8 mouse cellular contexts compared by ENCODE assay signal in genomic region chr17:17828191-17828981, GRCm38 (mm10). TPM values are rescaled to one million over a fixed set of nuclear protein-coding genes. Genes with fewer than 3 reads are reported as not detected.
A peak's percentile ranks its signal among the peaks of the same experiment; 100 is the strongest.
DNase-seq lines count a peak whose midpoint lies in the region; ATAC-seq and TF ChIP-seq lines count a peak whose summit lies in the region.

No protein-coding gene starts in this region.

- TF ChIP-seq POLR2A in heart, adult 2 months (IDR thresholded peaks at IDR 0.05; ENCODE audit: insufficient read depth, low read depth, low read length) = peak; percentile 64
- TF ChIP-seq POLR2A in olfactory bulb, adult 2 months (IDR thresholded peaks at IDR 0.05; ENCODE audit: insufficient read depth, low read depth, low read length) = 0 out of 2 replicates have a peak, but pooled peaks have one; percentile 37

- H3K4me3 ChIP-seq in heart, adult 2 months = peak overlapping the region; percentile 82
- H3K4me3 ChIP-seq in liver, embryonic 14.5 days (ENCODE audit: insufficient read depth in 1 of 2, low read depth in 2 of 2, low read length in 2 of 2) = peak overlapping the region; percentile 52 to 69
- H3K4me3 ChIP-seq in olfactory bulb, adult 2 months (ENCODE audit: insufficient read depth, low read depth, low read length) = peak overlapping the region; percentile 100

- H3K36me3 ChIP-seq in heart, adult 2 months (ENCODE audit: control insufficient read depth, insufficient read depth, low read length) = peaks cover 6% of the 10 kb centered on the region; the same call in 1 of the 2 replicates
- H3K36me3 ChIP-seq in liver, embryonic 14.5 days (replicated peaks; ENCODE audit: control insufficient read depth, insufficient read depth, low read depth) = no peaks in the 10 kb centered on the region

- DNase-seq in 416B (ENCODE audit: low read depth) = peak; percentile 49
- DNase-seq in ZHBTc4 (ENCODE audit: low read depth, low spot score) = peak; percentile 80
- peak; percentile 80 for DNase-seq in embryo, embryonic 11.5 days (ENCODE audit: low read depth, low spot score)
- peak; percentile 60 to 69 for DNase-seq in heart, adult 2 months
- peak; percentile 46 for DNase-seq in kidney, adult 18-20 months
- no peak for DNase-seq in liver, embryonic 14.5 days (ENCODE audit: low read depth in 3 of 3, low spot score in 3 of 3)
- no peak for DNase-seq in thymus, postnatal 25 days

- ATAC-seq in liver, embryonic 14.5 days (ENCODE audit: insufficient read depth) = peak; percentile 11

- peak overlapping the region; percentile 98 for H3K27ac ChIP-seq in heart, adult 2 months
- H3K27ac ChIP-seq in liver, embryonic 14.5 days = no peak overlapping the region
- peak overlapping the region; percentile 99 for H3K27ac ChIP-seq in olfactory bulb, adult 2 months (ENCODE audit: insufficient read depth, low read depth, low read length)

- intact Hi-C loops in heart, adult 2 months (cut with DNase I) = no loop called here

- H3K9ac ChIP-seq in heart, adult 2 months (ENCODE audit: low read depth, low read length) = peak overlapping the region; percentile 96
- H3K9ac ChIP-seq in liver, embryonic 14.5 days (replicated peaks) = no peak overlapping the region; the same call in 1 of the 2 replicates

- no peaks in the 10 kb centered on the region for H3K9me3 ChIP-seq in liver, embryonic 14.5 days (ENCODE audit: control insufficient read depth, low read length)

- no peaks in the 10 kb centered on the region for H3K27me3 ChIP-seq in heart, adult 2 months (ENCODE audit: control insufficient read depth, insufficient read depth, low read length)
- peaks cover 15% of the 10 kb centered on the region for H3K27me3 ChIP-seq in liver, embryonic 14.5 days (ENCODE audit: control insufficient read depth, insufficient read depth, low read length)

- no peak for TF ChIP-seq EP300 in heart, adult 2 months (IDR thresholded peaks at IDR 0.05; ENCODE audit: insufficient read depth, low read depth, low read length)
- TF ChIP-seq EP300 in liver, embryonic 14.5 days (IDR thresholded peaks at IDR 0.05; ENCODE audit: low read depth) = no peak

- H3K4me2 ChIP-seq in liver, embryonic 14.5 days (ENCODE audit: low read depth) = peak overlapping the region; percentile 51

- 3% methylated on average over 7 of the region's 15 CpGs for WGBS in heart, adult 2 months
- WGBS in liver, embryonic 14.5 days (ENCODE audit: insufficient replicate concordance) = 5% methylated on average over 12 of the region's 15 CpGs
- WGBS in olfactory bulb, adult 2 months = under 1% methylated on average over 15 of the region's 15 CpGs

- no peak for TF ChIP-seq CTCF in heart, adult 2 months (IDR thresholded peaks at IDR 0.05)
- no peak for TF ChIP-seq CTCF in liver, embryonic 14.5 days (IDR thresholded peaks at IDR 0.05; ENCODE audit: low read depth)
- no peak for TF ChIP-seq CTCF in olfactory bulb, adult 2 months (IDR thresholded peaks at IDR 0.05; ENCODE audit: insufficient read depth, low read depth, low read length)

- no peaks in the 10 kb centered on the region for H3K4me1 ChIP-seq in heart, adult 2 months (ENCODE audit: control insufficient read depth, insufficient read depth, low read length)
- peaks cover 0 to 3% of the 10 kb centered on the region in 2 experiments; a peak in 2 of 4 replicates for H3K4me1 ChIP-seq in liver, embryonic 14.5 days (replicated peaks; ENCODE audit: control insufficient read depth in 2 of 2, insufficient read depth in 2 of 2, low read length in 1 of 2)
- H3K4me1 ChIP-seq in olfactory bulb, adult 2 months (ENCODE audit: control insufficient read depth, insufficient read depth, low read length) = peaks cover 17% of the 10 kb centered on the region

- no peaks in the 10 kb centered on the region for H3K79me2 ChIP-seq in heart, adult 2 months (replicated peaks; ENCODE audit: control insufficient read depth, insufficient read depth, low read length)

RNA-seq across cellular contexts. Expression of gene Spaca6, which starts 1.4 kb away (rescaled TPM):
- total RNA-seq in heart, adult 2 months (2021) = 10 to 100 TPM in 1 of 2 experiments, 1 to 10 TPM in 1; 9.2 to 15.3 TPM
- polyA plus RNA-seq in heart, adult 2 months (2012; rRNA removed) = 17.8 and 19.3 TPM in 2 replicates
- polyA plus RNA-seq in liver, embryonic 14.5 days (2012; rRNA removed) = 7.0 and 8.7 TPM in 2 replicates
- polyA plus RNA-seq in liver, embryonic 14.5 days (2014; fragmentation: Nextera tagmentation; extraction: Ambion mirVana) = 1.0 and 2.1 TPM in 2 replicates
- not detected in 2 replicates for polyA plus RNA-seq in olfactory bulb, adult 2 months (2012; ENCODE audit: insufficient read depth, insufficient read length, low replicate concordance, missing spikeins)

RNA-seq across cellular contexts. Expression of gene Has1, which starts 26.6 kb away (rescaled TPM):
- total RNA-seq in heart, adult 2 months (2021) = under 1 TPM; 0.18 to 0.25 TPM
- 0.64 and 0.80 TPM in 2 replicates for polyA plus RNA-seq in heart, adult 2 months (2012; rRNA removed)
- polyA plus RNA-seq in liver, embryonic 14.5 days (2012; rRNA removed) = not detected in 2 replicates
- not detected in 2 replicates for polyA plus RNA-seq in liver, embryonic 14.5 days (2014; fragmentation: Nextera tagmentation; extraction: Ambion mirVana)
- not detected in 2 replicates for polyA plus RNA-seq in olfactory bulb, adult 2 months (2012; ENCODE audit: insufficient read depth, insufficient read length, low replicate concordance, missing spikeins)

RNA-seq across cellular contexts. Expression of gene Fpr1, which starts 55.4 kb away (rescaled TPM):
- total RNA-seq in heart, adult 2 months (2021) = not detected
- 0.53 and 0.66 TPM in 2 replicates for polyA plus RNA-seq in heart, adult 2 months (2012; rRNA removed)
- 2.1 and 2.3 TPM in 2 replicates for polyA plus RNA-seq in liver, embryonic 14.5 days (2012; rRNA removed)
- polyA plus RNA-seq in liver, embryonic 14.5 days (2014; fragmentation: Nextera tagmentation; extraction: Ambion mirVana) = 2.7 and 3.2 TPM in 2 replicates
- not detected in 2 replicates for polyA plus RNA-seq in olfactory bulb, adult 2 months (2012; ENCODE audit: insufficient read depth, insufficient read length, low replicate concordance, missing spikeins)

RNA-seq across cellular contexts. Expression of gene Fpr2, which starts 59.2 kb away (rescaled TPM):
- under 1 TPM in 1 of 2 experiments, not detected in 1; 0.39 TPM for total RNA-seq in heart, adult 2 months (2021)
- polyA plus RNA-seq in heart, adult 2 months (2012; rRNA removed) = 0.29 and 0.49 TPM in 2 replicates
- 1.3 TPM in 2 replicates for polyA plus RNA-seq in liver, embryonic 14.5 days (2012; rRNA removed)
- polyA plus RNA-seq in liver, embryonic 14.5 days (2014; fragmentation: Nextera tagmentation; extraction: Ambion mirVana) = 1.3 and 1.8 TPM in 2 replicates
- polyA plus RNA-seq in olfactory bulb, adult 2 months (2012; ENCODE audit: insufficient read depth, insufficient read length, low replicate concordance, missing spikeins) = not detected in 2 replicates

RNA-seq across cellular contexts. Expression of gene Fpr3, which starts 59.3 kb away (rescaled TPM):
- not detected for total RNA-seq in heart, adult 2 months (2021)
- not detected in 2 replicates for polyA plus RNA-seq in heart, adult 2 months (2012; rRNA removed)
- polyA plus RNA-seq in liver, embryonic 14.5 days (2012; rRNA removed) = not detected in 2 replicates
- not detected in 2 replicates for polyA plus RNA-seq in liver, embryonic 14.5 days (2014; fragmentation: Nextera tagmentation; extraction: Ambion mirVana)
- polyA plus RNA-seq in olfactory bulb, adult 2 months (2012; ENCODE audit: insufficient read depth, insufficient read length, low replicate concordance, missing spikeins) = not detected in 2 replicates

Comparison
In these comparisons a context has a peak if more than half of its experiments do, and no peak if none do; other contexts are left out.
1. DNase-seq: peak in 416B (single experiment), ZHBTc4 (single experiment), embryo, embryonic 11.5 days (single experiment), heart, adult 2 months (2 of 2) and kidney, adult 18-20 months (single experiment); none in liver, embryonic 14.5 days (0 of 3) and thymus, postnatal 25 days (single experiment).
2. Peak in every context shown above with its lines, with median percentiles within 50 percentile points of each other: H3K4me3 ChIP-seq.